Mouse (Mus musculus): ENCODE measurements around the gene Nip7. TPM values are rescaled to one million over a fixed set of nuclear protein-coding genes. Genes with fewer than 3 reads are reported as not detected.
A peak's percentile ranks its signal among the peaks of the same experiment; 100 is the strongest.
"Not testable (repeated sequence)": the region's sequence is repeated elsewhere in the genome, so short reads cannot be mapped to it uniquely, and the experiment has no call there.

Gene Nip7
- polyA plus RNA-seq (2016; fragmentation: Nextera tagmentation; extraction: Ambion mirVana) = 87.2 and 93.1 TPM in 2 replicates

- peak; percentile 93 for ATAC-seq (ENCODE audit: low FRiP score, low read depth)
- peak within 1 kb of the TSS; percentile 71 for H3K27ac ChIP-seq (replicated peaks)
- peaks cover 44% of the 10 kb centered on the region for H3K36me3 ChIP-seq
- peak within 1 kb of the TSS; percentile 99 for H3K4me3 ChIP-seq
- H3K9me3 ChIP-seq = no peaks in the 10 kb centered on the region
- under 1% methylated on average over 88 of the region's 88 CpGs for WGBS
- peak within 1 kb of the TSS; percentile 86 for H3K9ac ChIP-seq (replicated peaks)
- H3K4me1 ChIP-seq = peaks cover 20% of the 10 kb centered on the region
- H3K4me2 ChIP-seq (replicated peaks) = peak within 1 kb of the TSS; percentile 97
- H3K27me3 ChIP-seq = no peaks in the 10 kb centered on the region
Observed at GRCm38 (mm10) chr8:107056076-107056972, at the start of gene Nip7, which contains the start of gene Cog8. TSS of gene Nip7 (plus strand) at chr8:107056877. TSS of gene Cog8 (minus strand) at chr8:107056689.

GRCm38 (mm10) chr8:107007795-107008194, 48.9 kb upstream of the Nip7 start:
- Histone ChIP-seq H3K4me1 (no peaks in the 10 kb centered on the region), H3K9ac (replicated peaks) (no peak overlapping the region), H3K27ac (replicated peaks) (no peak overlapping the region), H3K9me3 (no peaks in the 10 kb centered on the region), H3K4me3 (no peak overlapping the region), H3K4me2 (replicated peaks) (no peak overlapping the region), H3K27me3 (no peaks in the 10 kb centered on the region), H3K36me3 (peaks cover 29% of the 10 kb centered on the region)
- WGBS = 96% methylated on average over 3 of the region's 3 CpGs
- ATAC-seq (ENCODE audit: low FRiP score, low read depth) = no peak

GRCm38 (mm10) chr8:107012666-107013065, 44.0 kb upstream of the Nip7 start:
- WGBS = 89% methylated on average over 2 of the region's 2 CpGs
- H3K27me3 ChIP-seq = no peaks in the 10 kb centered on the region

GRCm38 (mm10) chr8:107014915-107015314, 41.8 kb upstream of the Nip7 start:
- H3K4me2 ChIP-seq (replicated peaks) = no peak overlapping the region

More at GRCm38 (mm10) chr8:107012666-107013065, 44.0 kb upstream of the Nip7 start:
- Histone ChIP-seq H3K9ac (replicated peaks) (no peak overlapping the region), H3K4me2 (replicated peaks) (no peak overlapping the region), H3K36me3 (peaks cover 29% of the 10 kb centered on the region), H3K27ac (replicated peaks) (no peak overlapping the region), H3K4me3 (no peak overlapping the region), H3K4me1 (no peaks in the 10 kb centered on the region), H3K9me3 (no peaks in the 10 kb centered on the region)
- ATAC-seq (ENCODE audit: low FRiP score, low read depth) = no peak

GRCm38 (mm10) chr8:107023479-107023878, 33.2 kb upstream of the Nip7 start:
- Histone ChIP-seq H3K4me2 (replicated peaks) (no peak overlapping the region), H3K4me3 (no peak overlapping the region), H3K27ac (replicated peaks) (no peak overlapping the region), H3K9ac (replicated peaks) (no peak overlapping the region), H3K36me3 (no peaks in the 10 kb centered on the region), H3K27me3 (no peaks in the 10 kb centered on the region), H3K9me3 (no peaks in the 10 kb centered on the region), H3K4me1 (no peaks in the 10 kb centered on the region)
- WGBS = 94% methylated on average over 8 of the region's 8 CpGs
- no peak for ATAC-seq (ENCODE audit: low FRiP score, low read depth)

More at GRCm38 (mm10) chr8:107014915-107015314, 41.8 kb upstream of the Nip7 start:
- H3K36me3 ChIP-seq = peaks cover 26% of the 10 kb centered on the region
- H3K27ac ChIP-seq (replicated peaks) = no peak overlapping the region
- no peak overlapping the region for H3K4me3 ChIP-seq
- 89% methylated on average over 1 of the region's 1 CpGs for WGBS
- ATAC-seq (ENCODE audit: low FRiP score, low read depth) = no peak
- H3K27me3 ChIP-seq = no peaks in the 10 kb centered on the region
- no peaks in the 10 kb centered on the region for H3K4me1 ChIP-seq
- H3K9ac ChIP-seq (replicated peaks) = no peak overlapping the region
- H3K9me3 ChIP-seq = no peaks in the 10 kb centered on the region

GRCm38 (mm10) chr8:107029310-107029709, 27.4 kb upstream of the Nip7 start:
- Histone ChIP-seq H3K27ac (replicated peaks) (no peak overlapping the region), H3K9me3 (no peaks in the 10 kb centered on the region), H3K36me3 (no peaks in the 10 kb centered on the region), H3K27me3 (no peaks in the 10 kb centered on the region), H3K9ac (replicated peaks) (no peak overlapping the region), H3K4me1 (peaks cover 16% of the 10 kb centered on the region), H3K4me3 (no peak overlapping the region), H3K4me2 (replicated peaks) (no peak overlapping the region)
- ATAC-seq (ENCODE audit: low FRiP score, low read depth) = no peak
- WGBS = 81% methylated on average over 3 of the region's 3 CpGs

- peaks cover 16% of the 10 kb centered on the region for H3K4me1 ChIP-seq
- H3K4me3 ChIP-seq = no peak overlapping the region
- H3K4me2 ChIP-seq (replicated peaks) = no peak overlapping the region
- no peaks in the 10 kb centered on the region for H3K36me3 ChIP-seq
- no peak overlapping the region for H3K9ac ChIP-seq (replicated peaks)
- no peaks in the 10 kb centered on the region for H3K27me3 ChIP-seq
- 67% methylated on average over 5 of the region's 5 CpGs for WGBS
- no peaks in the 10 kb centered on the region for H3K9me3 ChIP-seq
- ATAC-seq (ENCODE audit: low FRiP score, low read depth) = no peak
- H3K27ac ChIP-seq (replicated peaks) = no peak overlapping the region
Observed at GRCm38 (mm10) chr8:107030058-107030457, 26.6 kb upstream of the Nip7 start.

- Histone ChIP-seq H3K4me2 (replicated peaks) (peak within 1 kb of the TSS; percentile 70), H3K4me3 (peak within 1 kb of the TSS; percentile 99), H3K4me1 (peaks cover 16% of the 10 kb centered on the region), H3K9ac (replicated peaks) (peak within 1 kb of the TSS; percentile 98), H3K27ac (replicated peaks) (peak within 1 kb of the TSS; percentile 76), H3K27me3 (no peaks in the 10 kb centered on the region), H3K36me3 (no peaks in the 10 kb centered on the region), H3K9me3 (no peaks in the 10 kb centered on the region)
- whole genome bisulfite sequencing = 4% methylated on average over 64 of the region's 66 CpGs
- peak; percentile 94 for ATAC-seq (ENCODE audit: low FRiP score, low read depth)
Observed at GRCm38 (mm10) chr8:107030650-107031576, 25.8 kb upstream of the Nip7 start, which contains the start of gene Vps4a. TSS of gene Vps4a (plus strand) at chr8:107031222.

- peaks cover 16% of the 10 kb centered on the region for H3K4me1 ChIP-seq
- H3K4me2 ChIP-seq (replicated peaks) = peak overlapping the region; percentile 70
- H3K9ac ChIP-seq (replicated peaks) = peak overlapping the region; percentile 98
- no peaks in the 10 kb centered on the region for H3K9me3 ChIP-seq
- peak overlapping the region; percentile 99 for H3K4me3 ChIP-seq
- H3K36me3 ChIP-seq = peaks cover 4% of the 10 kb centered on the region; the same call in 1 of the 2 replicates
- ATAC-seq (ENCODE audit: low FRiP score, low read depth) = no peak; the same call in 1 of the 2 replicates
- peak overlapping the region; percentile 76 for H3K27ac ChIP-seq (replicated peaks)
- WGBS = under 1% methylated on average over 40 of the region's 40 CpGs
- no peaks in the 10 kb centered on the region for H3K27me3 ChIP-seq
Observed at GRCm38 (mm10) chr8:107031577-107032090, 25.0 kb upstream of the Nip7 start.

- peaks cover 16% of the 10 kb centered on the region for H3K36me3 ChIP-seq
- not testable (repeated sequence) for H3K9ac ChIP-seq (replicated peaks); H3K4me3 ChIP-seq; ATAC-seq (ENCODE audit: low FRiP score, low read depth); H3K27ac ChIP-seq (replicated peaks); H3K4me2 ChIP-seq (replicated peaks); H3K9me3 ChIP-seq; H3K27me3 ChIP-seq
- WGBS = 92% methylated on average over 2 of the region's 2 CpGs
- peaks cover 16% of the 10 kb centered on the region for H3K4me1 ChIP-seq
Observed at GRCm38 (mm10) chr8:107033609-107034008, 23.1 kb upstream of the Nip7 start.

GRCm38 (mm10) chr8:107035641-107036040, 21.0 kb upstream of the Nip7 start:
- no peak for ATAC-seq (ENCODE audit: low FRiP score, low read depth)
- no peaks in the 10 kb centered on the region for H3K27me3 ChIP-seq
- peaks cover 16% of the 10 kb centered on the region for H3K4me1 ChIP-seq
- H3K9me3 ChIP-seq = no peaks in the 10 kb centered on the region
- no peak overlapping the region for H3K4me3 ChIP-seq
- WGBS = 90% methylated on average over 3 of the region's 3 CpGs
- no peak overlapping the region for H3K27ac ChIP-seq (replicated peaks)
- H3K9ac ChIP-seq (replicated peaks) = no peak overlapping the region
- peaks cover 36% of the 10 kb centered on the region for H3K36me3 ChIP-seq
- no peak overlapping the region for H3K4me2 ChIP-seq (replicated peaks)
